Mouse (Mus musculus) lung, embryonic 15.5 days (tissue): ENCODE measurements at regions not wholly inside any gene's neighbourhood (a gene's known extent, or its start where the extent isn't known, plus 50 kb on each side); places are given as distances from the start of the nearest gene placed in this dataset.

Source experiments
- ATAC-seq: fragments of 200-750 bp; cut with Nextera tagmentation; 2 replicates; pipeline ENCODE4 v1.8.0; 2017; ENCODE audit warnings: moderate number of reproducible peaks, borderline replicate concordance; ENCODE audit not compliant: low FRiP score, low TSS enrichment; ENCODE audit errors: extremely low read depth
- H3K27ac ChIP-seq: fragments of 300-500 bp; sonication (generic); 2 replicates; pipeline ENCODE4 v1.5.1; 2015; ENCODE audit warnings: moderate library complexity, mild to moderate bottlenecking, inconsistent platforms
- H3K27me3 ChIP-seq: fragments of 300-500 bp; sonication (generic); 2 replicates; pipeline ENCODE4 v1.6.1; 2015; ENCODE audit warnings: inconsistent platforms
- H3K36me3 ChIP-seq: fragments of 300-500 bp; sonication (generic); 2 replicates; pipeline ENCODE4 v1.6.1; 2015; ENCODE audit warnings: inconsistent platforms
- H3K4me1 ChIP-seq: fragments of 300-500 bp; sonication (generic); 2 replicates; pipeline ENCODE4 v1.6.1; 2015; ENCODE audit warnings: inconsistent platforms
- H3K4me2 ChIP-seq: fragments of 300-500 bp; sonication (generic); 2 replicates; pipeline ENCODE4 v1.6.1; 2015; ENCODE audit warnings: inconsistent platforms, mild to moderate bottlenecking, moderate library complexity
- H3K4me3 ChIP-seq: fragments of 300-500 bp; sonication (generic); 2 replicates; pipeline ENCODE4 v1.5.1; 2015; ENCODE audit warnings: mild to moderate bottlenecking, inconsistent platforms
- H3K9ac ChIP-seq: fragments of 300-500 bp; sonication (generic); 2 replicates; pipeline ENCODE4 v1.6.1; 2015; ENCODE audit warnings: inconsistent platforms
- H3K9me3 ChIP-seq: fragments of 300-500 bp; sonication (generic); 2 replicates; pipeline ENCODE4 v1.6.1; 2016; ENCODE audit warnings: inconsistent platforms
- WGBS: fragments of 180-500 bp; shearing (Covaris S2); methylation state at CpG from one replicate; pipeline ENCODE4 v1.1.7; 2015; 5-methylcytosine and 5-hydroxymethylcytosine counted together

DNA sequence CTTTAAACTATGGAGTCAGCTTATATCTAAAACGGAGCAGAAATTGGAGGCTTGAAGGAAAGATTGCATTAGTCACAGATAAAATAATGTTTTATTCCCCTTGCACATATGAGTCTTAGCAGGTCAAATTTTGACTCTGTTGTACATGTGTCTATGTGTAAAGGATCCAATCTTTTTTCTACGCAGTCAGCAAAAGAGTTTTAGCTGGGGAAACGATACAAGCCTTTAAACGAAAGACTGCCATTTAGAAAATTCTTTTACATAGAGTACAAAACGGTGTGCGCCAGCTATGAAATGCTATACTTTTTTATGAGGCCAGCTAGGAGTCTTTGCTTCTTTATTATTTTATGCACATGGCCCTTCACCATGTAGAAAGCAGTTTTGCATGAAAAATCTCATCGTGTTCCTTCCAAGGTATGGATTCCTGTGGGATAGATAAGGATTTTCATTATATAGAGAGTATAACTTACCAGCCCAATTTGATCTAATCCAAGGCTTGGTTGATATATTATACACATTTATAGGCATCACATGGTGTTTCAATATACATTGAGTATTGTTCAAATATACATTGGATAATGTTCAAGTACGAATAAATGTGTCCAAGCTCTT is 116.0 kb upstream of the Thumpd2 start:
- Histone ChIP-seq H3K9me3 (no peaks in the 10 kb centered on the region), H3K4me2 (no peak overlapping the region), H3K4me1 (0 out of 2 replicates have a peak, but pooled peaks cover 2% of the 10 kb centered on the region), H3K27me3 (no peaks in the 10 kb centered on the region), H3K36me3 (no peaks in the 10 kb centered on the region), H3K27ac (no peak overlapping the region), H3K4me3 (no peak overlapping the region), H3K9ac (no peak overlapping the region)
- no peak for ATAC-seq
- 85% methylated on average over 8 of the region's 8 CpGs for WGBS

DNA sequence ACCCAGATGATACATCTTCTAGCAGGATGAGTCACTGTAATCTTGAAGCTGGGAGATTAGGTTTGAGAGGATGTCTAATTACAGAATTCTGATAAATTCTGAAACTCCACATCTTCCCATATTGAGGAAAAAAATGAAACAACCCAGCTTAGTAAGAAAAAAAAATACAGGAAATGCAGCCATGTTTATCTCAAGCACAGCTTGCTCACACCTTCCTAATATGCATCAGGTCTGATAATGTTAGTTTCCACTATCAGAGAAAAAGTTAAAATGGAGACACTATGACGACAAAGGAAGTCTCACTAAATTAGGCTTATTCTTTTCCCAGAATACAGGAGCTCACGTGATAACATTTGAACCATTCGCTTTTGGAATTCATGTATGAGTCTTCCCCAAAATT is 111.4 kb upstream of the Thumpd2 start:
- Histone ChIP-seq H3K4me3 (no peak overlapping the region), H3K36me3 (no peaks in the 10 kb centered on the region), H3K9ac (no peak overlapping the region), H3K9me3 (no peaks in the 10 kb centered on the region), H3K4me2 (no peak overlapping the region), H3K27ac (no peak overlapping the region), H3K27me3 (no peaks in the 10 kb centered on the region), H3K4me1 (peaks cover 11% of the 10 kb centered on the region; the same call in 1 of the 2 replicates)
- 69% methylated on average over 3 of the region's 3 CpGs for WGBS
- no peak for ATAC-seq

DNA sequence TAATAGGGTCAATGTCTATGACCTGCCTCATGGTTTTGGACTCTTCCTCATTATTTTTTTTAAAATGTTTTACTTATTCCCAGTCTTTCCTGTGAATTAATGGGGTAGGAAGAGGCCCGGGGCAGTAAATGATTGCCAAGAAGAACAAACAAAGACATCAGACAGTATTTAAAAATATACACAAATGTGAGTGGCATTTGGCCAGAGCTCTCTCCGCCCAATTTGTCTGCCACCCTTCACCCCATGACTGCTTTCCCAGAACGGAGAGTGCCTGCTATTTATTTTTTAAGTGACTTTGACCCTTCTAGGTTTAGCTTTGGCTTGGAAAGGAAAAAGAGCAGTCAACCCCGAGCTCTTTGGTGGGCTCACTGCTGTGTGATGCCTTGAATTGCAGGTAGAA is 111.0 kb upstream of the Thumpd2 start:
- no peak overlapping the region for H3K4me3 ChIP-seq
- ATAC-seq, result peak; percentile 66; the same call in 1 of the 2 replicates
- no peaks in the 10 kb centered on the region for H3K36me3 ChIP-seq
- H3K9ac ChIP-seq, result no peak overlapping the region
- no peaks in the 10 kb centered on the region for H3K27me3 ChIP-seq
- 17% methylated on average over 4 of the region's 4 CpGs for WGBS
- no peak overlapping the region for H3K27ac ChIP-seq
- H3K4me2 ChIP-seq, result no peak overlapping the region
- no peaks in the 10 kb centered on the region for H3K9me3 ChIP-seq
- H3K4me1 ChIP-seq, result peaks cover 11% of the 10 kb centered on the region; the same call in 1 of the 2 replicates

DNA sequence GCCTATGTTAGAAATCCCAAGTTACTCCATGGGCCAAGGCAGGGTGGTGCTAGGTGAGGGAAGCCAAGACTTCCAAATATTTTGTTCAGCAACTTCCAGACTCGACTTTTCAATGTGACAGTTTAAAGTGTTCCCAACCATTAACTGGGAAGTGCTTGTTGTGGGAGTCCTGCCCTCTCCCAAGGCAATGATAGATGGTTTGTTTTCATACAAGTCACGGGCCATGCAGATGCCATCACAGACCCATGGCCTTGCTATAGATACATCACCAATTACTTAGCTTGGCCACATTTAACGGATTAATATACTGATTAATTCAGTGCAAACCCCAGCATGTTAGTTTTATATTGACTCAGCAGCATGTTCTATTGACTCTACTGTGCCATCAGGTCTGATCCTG is 108.1 kb upstream of the Thumpd2 start:
- no peaks in the 10 kb centered on the region for H3K27me3 ChIP-seq

DNA sequence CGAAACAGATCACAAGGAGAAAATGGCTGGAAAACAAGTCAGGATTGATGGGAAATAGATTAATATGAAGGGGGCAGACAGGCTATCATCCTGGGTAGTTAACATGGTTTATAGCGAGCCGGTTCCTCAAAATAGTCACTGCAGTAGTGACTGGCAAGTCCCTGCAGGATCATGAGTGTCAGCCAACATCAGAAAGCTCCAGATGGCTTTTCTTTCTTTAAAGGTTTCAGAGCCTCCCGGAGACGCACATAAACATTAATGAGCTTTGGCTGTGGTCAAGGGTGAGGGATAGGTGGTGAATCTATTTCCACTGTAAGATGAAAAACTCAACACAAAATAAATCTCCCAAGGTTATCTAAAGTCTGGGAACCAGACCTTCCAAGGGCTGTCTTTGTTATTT is 104.2 kb upstream of the Thumpd2 start:
- no peaks in the 10 kb centered on the region for H3K27me3 ChIP-seq
- no peak overlapping the region for H3K27ac ChIP-seq
- 59% methylated on average over 5 of the region's 5 CpGs for WGBS
- no peaks in the 10 kb centered on the region for H3K9me3 ChIP-seq
- no peaks in the 10 kb centered on the region for H3K4me1 ChIP-seq
- no peak overlapping the region for H3K4me3 ChIP-seq
- H3K4me2 ChIP-seq, result no peak overlapping the region
- H3K9ac ChIP-seq, result no peak overlapping the region
- H3K36me3 ChIP-seq, result no peaks in the 10 kb centered on the region
- ATAC-seq, result no peak

More for the DNA sequence above, 108.1 kb upstream of the Thumpd2 start:
- 51% methylated on average over 3 of the region's 3 CpGs for WGBS
- no peak overlapping the region for H3K27ac ChIP-seq
- no peaks in the 10 kb centered on the region for H3K36me3 ChIP-seq
- no peak for ATAC-seq
- H3K4me1 ChIP-seq, result peaks cover 11% of the 10 kb centered on the region; the same call in 1 of the 2 replicates
- H3K4me3 ChIP-seq, result no peak overlapping the region
- no peak overlapping the region for H3K9ac ChIP-seq
- H3K9me3 ChIP-seq, result no peaks in the 10 kb centered on the region
- H3K4me2 ChIP-seq, result no peak overlapping the region

DNA sequence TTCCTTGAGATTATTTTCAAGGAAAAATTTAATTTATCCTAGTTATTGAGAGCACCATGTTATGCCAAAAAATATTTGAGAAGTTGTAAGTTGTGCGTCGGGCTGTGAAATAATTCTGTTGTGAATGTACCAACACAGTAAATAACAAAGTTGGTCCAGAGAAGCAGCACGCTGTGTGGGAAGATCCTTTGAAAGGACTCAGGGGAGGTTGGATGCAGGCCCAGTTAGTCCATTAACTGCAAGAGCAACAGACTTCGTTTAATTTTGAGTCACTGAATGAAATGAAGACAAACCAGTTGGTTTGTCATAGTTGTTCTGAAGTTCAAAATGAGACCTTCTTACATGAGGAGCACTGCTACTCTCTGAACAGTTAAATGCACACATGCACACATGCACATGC is 85.8 kb upstream of the Thumpd2 start:
- Histone ChIP-seq H3K36me3 (no peaks in the 10 kb centered on the region), H3K27ac (no peak overlapping the region), H3K27me3 (no peaks in the 10 kb centered on the region), H3K4me1 (no peaks in the 10 kb centered on the region), H3K4me3 (no peak overlapping the region), H3K9ac (no peak overlapping the region), H3K9me3 (no peaks in the 10 kb centered on the region), H3K4me2 (no peak overlapping the region)
- ATAC-seq, result no peak
- 75% methylated on average over 4 of the region's 4 CpGs for WGBS

DNA sequence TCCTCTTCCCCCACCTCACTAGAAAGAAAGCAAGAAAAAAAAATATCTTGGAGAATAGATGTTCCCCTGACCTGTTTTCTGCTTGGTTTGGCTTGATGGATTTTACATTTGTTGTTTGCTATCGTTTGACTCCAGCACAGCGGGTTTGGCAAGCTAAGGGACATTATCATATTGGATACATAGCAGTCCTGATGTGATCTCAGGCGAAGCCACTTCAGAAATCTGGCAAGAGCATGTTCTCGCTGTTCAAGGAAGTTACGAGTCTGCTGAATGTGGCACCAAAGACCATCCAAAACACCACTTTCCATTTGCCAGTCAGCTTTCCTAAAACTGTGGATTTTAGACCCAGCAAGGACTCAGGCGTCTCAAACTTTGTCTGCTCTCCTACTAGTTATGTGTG is 69.8 kb upstream of the Thumpd2 start:
- H3K4me1 ChIP-seq, result no peaks in the 10 kb centered on the region
- no peaks in the 10 kb centered on the region for H3K36me3 ChIP-seq
- no peak for ATAC-seq
- no peaks in the 10 kb centered on the region for H3K9me3 ChIP-seq
- H3K4me3 ChIP-seq, result no peak overlapping the region
- no peaks in the 10 kb centered on the region for H3K27me3 ChIP-seq
- WGBS, result 65% methylated on average over 6 of the region's 6 CpGs
- no peak overlapping the region for H3K27ac ChIP-seq
- H3K4me2 ChIP-seq, result no peak overlapping the region
- H3K9ac ChIP-seq, result no peak overlapping the region

DNA sequence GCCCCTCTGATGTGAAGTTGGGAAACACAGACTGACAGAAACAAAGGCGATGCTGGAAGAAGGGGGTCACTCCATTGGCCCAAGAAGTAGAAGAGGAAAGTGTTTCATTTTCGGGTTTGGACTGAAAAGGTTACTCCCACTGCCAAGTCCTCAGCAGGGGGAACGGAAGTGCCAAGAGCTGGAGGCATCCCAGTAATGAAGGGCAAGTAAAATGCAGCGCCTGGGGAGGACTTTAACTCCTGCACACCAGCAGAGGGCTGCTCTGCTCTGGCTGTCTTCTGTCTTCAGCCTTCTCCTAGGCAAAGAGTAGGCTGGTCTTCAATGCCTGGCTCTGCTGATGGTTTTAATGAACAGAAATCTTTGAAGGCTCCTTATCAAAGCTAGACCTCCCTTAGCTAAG is 68.3 kb upstream of the Thumpd2 start:
- Histone ChIP-seq H3K4me1 (no peaks in the 10 kb centered on the region), H3K4me2 (no peak overlapping the region), H3K36me3 (no peaks in the 10 kb centered on the region), H3K27me3 (no peaks in the 10 kb centered on the region), H3K4me3 (no peak overlapping the region), H3K9me3 (no peaks in the 10 kb centered on the region), H3K9ac (no peak overlapping the region), H3K27ac (no peak overlapping the region)
- ATAC-seq, result no peak
- WGBS, result 49% methylated on average over 4 of the region's 4 CpGs
